Mouse (Mus musculus): ENCODE data around the gene Idh1.

- TF ChIP-seq GATA1 (IDR thresholded peaks at IDR 0.05; ENCODE audit: borderline replicate concordance, low read length) (no peak), FLI1 (IDR thresholded peaks at IDR 0.05; ENCODE audit: low read length) (no peak)
Measured at GRCm38 (mm10) chr1:65204299-65204698, 18.0 kb upstream of the Idh1 start.
